Mouse (Mus musculus) megakaryocyte-erythroid progenitor cell, adult 5-6 weeks (primary cell): ENCODE measurements around the gene Catsper4. TPM values are rescaled to one million over a fixed set of nuclear protein-coding genes. Genes with fewer than 3 reads are reported as not detected.
A peak's percentile ranks its signal among the peaks of the same experiment; 100 is the strongest.
"Not testable (repeated sequence)": the region's sequence is repeated elsewhere in the genome, so short reads cannot be mapped to it uniquely, and the experiment has no call there.

Source experiments
- ATAC-seq: replicated peaks from 2 replicates; pipeline ENCODE4 v1.8.0; 2016; ENCODE audit warnings: mild to moderate bottlenecking, inconsistent platforms; ENCODE audit not compliant: severe bottlenecking, poor library complexity, low FRiP score, low TSS enrichment
- total RNA-seq, 2 experiments: library from RNA; stranded (forward) in 1 of 2; stranded (reverse) in 1 of 2; fragments of 200-1000, 215-1000 nt in 1 of 2; fragments of >200 nt in 1 of 2; fragmentation: Nextera tagmentation in 1 of 2; gene quantifications; 2 replicates each; pipeline ENCODE4 v1.2.3; 2014 to 2017

The Catsper4 gene
- total RNA-seq (2014; fragmentation: Nextera tagmentation) (not detected in 2 replicates), total RNA-seq (2017) (not detected in 2 replicates)

- no peak for ATAC-seq
Measured at GRCm38 (mm10) chr4:134227194-134227593, at the start of gene Catsper4. Catsper4 (minus strand) TSS chr4:134227383.

- peak; percentile 94 for ATAC-seq
Measured at GRCm38 (mm10) chr4:134273417-134274345, 46.5 kb upstream of the Catsper4 start.

GRCm38 (mm10) chr4:134272731-134273416 lies 45.7 kb upstream of the Catsper4 start:
- ATAC-seq = no peak

- no peak for ATAC-seq
Measured at GRCm38 (mm10) chr4:134271979-134272378, 44.8 kb upstream of the Catsper4 start.

GRCm38 (mm10) chr4:134269622-134270021 lies 42.4 kb upstream of the Catsper4 start:
- ATAC-seq = not testable (repeated sequence)

GRCm38 (mm10) chr4:134268102-134268655 lies 41.0 kb upstream of the Catsper4 start:
- 0 out of 2 replicates have a peak, but pooled peaks have one; percentile 22 for ATAC-seq

- ATAC-seq = no peak
Measured at GRCm38 (mm10) chr4:134265860-134266585, 38.8 kb upstream of the Catsper4 start.

GRCm38 (mm10) chr4:134263191-134263590 lies 36.0 kb upstream of the Catsper4 start:
- ATAC-seq = 0 out of 2 replicates have a peak, but pooled peaks have one; percentile 53

- ATAC-seq = no peak
Measured at GRCm38 (mm10) chr4:134258354-134258753, 31.2 kb upstream of the Catsper4 start.

- no peak for ATAC-seq
Measured at GRCm38 (mm10) chr4:134257198-134258009, 30.2 kb upstream of the Catsper4 start.

GRCm38 (mm10) chr4:134256407-134257197 lies 29.4 kb upstream of the Catsper4 start:
- ATAC-seq = no peak

GRCm38 (mm10) chr4:134255854-134256253 lies 28.7 kb upstream of the Catsper4 start:
- ATAC-seq = no peak

- ATAC-seq = no peak
Measured at GRCm38 (mm10) chr4:134254835-134255234, 27.7 kb upstream of the Catsper4 start.

GRCm38 (mm10) chr4:134253722-134254324 lies 26.6 kb upstream of the Catsper4 start, which contains the start of gene Grrp1:
Grrp1 (minus strand) TSS chr4:134254106.
- no peak for ATAC-seq

GRCm38 (mm10) chr4:134252911-134253721 lies 25.9 kb upstream of the Catsper4 start:
- no peak for ATAC-seq

- no peak for ATAC-seq
Measured at GRCm38 (mm10) chr4:134252131-134252910, 25.1 kb upstream of the Catsper4 start.
